Mouse (Mus musculus) brain, adult 2 months (tissue): ENCODE measurements around the gene Kpna3.

Experiments used
- DNase-seq: peaks from one replicate; pipeline ENCODE4 v3.0.0; 2011; ENCODE audit warnings: low read depth, low spot score

Gene Kpna3

DNA sequence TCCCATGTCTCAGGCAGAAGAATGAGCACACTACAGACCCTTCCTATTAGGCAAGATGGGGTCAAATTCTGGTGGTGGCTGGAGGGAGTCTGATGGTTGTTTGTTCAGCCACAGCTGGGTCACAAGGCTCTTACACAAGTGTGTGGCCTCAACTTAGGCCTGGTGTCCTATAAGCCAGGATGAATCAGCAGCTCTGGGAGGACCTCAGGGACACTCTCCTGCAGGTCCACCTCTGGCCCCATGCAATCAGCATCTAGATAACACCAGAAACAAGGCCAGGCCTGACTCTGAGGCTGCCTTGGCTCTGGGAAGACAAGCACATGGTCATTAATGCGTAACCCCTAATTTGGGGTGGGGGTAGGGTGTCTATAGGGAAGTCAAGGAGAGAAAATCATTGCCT lies 118.9 kb downstream of the Kpna3 start:
- no peak for DNase-seq

DNA sequence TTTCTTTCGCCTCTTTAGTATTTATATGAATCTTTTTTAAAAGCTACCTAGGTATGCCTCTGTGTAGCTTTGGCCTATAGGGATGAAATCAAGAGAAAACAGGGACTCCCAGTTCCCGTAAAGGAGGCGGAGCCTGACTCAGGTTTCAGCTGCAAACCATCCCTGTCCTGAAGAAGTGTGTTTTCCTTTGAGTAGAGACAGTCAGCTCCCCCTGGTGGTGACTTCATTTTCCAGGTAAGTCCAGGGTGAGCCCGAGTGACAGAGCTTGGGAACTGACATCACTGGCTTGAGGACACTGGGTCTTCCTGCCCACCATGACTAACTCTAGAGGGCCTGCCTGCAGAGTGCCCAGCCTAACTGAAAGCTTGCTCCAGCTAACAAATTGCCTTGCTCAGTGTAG lies 122.8 kb downstream of the Kpna3 start:
- DNase-seq = peak; percentile 85
